Mouse (Mus musculus): ENCODE results near the gene Gal3st2b.
"Not testable (repeated sequence)": the region's sequence is repeated elsewhere in the genome, so short reads cannot be mapped to it uniquely, and the experiment has no call there.

DNA sequence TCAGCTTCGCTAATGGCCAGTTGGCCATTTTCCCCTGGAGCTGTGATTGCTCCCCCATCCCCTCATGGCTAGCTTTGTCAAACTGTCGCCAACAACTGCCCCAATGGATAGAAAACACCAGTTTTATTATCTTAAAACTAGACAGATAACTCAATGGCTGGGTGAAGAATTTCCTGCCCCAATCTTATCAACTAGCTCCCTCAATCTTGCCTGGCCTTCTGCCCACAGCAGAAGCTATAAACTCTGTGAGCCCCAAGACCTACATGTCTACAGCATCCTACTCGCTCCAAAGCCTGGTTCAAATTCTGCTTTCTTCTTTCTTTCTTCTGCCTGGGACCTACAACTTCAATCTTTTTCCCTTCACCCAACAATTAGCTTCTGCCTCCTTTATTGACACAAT, 951 bp upstream of the Gal3st2b start:
- TF ChIP-seq CTCF, EP300 (IDR thresholded peaks at IDR 0.05): not testable (repeated sequence)

Measured in lung, postnatal 0 days (tissue).